Mouse (Mus musculus): ENCODE results near the gene Foxa1. TPM values are rescaled to one million over a fixed set of nuclear protein-coding genes. Genes with fewer than 3 reads are reported as not detected.

The Foxa1 gene
- 0.05 and 0.09 TPM in 2 replicates for polyA plus RNA-seq (2012; rRNA removed)

GRCm38 (mm10) chr12:57546415-57547201 lies at the start of gene Foxa1:
TSS of gene Foxa1 (minus strand) at chr12:57546916.

DNA sequence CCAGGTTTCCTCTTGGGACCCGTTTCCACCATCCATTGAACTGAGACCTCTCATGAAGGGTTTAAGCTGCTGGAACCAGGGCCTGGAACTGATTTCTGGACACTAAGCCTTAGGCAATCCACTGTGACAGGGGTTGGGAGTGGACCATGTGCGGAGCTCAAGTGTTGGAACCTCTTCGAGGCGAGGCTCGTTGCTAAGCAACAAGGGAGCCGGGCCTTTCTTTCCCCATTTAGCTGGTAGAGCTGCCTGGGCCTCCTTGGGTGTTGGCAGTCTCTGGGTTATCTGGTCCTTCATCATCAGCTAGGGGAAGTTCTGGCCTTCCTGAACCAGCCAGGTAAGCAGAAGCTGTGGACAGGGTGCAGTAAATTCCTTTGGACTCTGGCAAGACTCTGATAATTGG lies 17.2 kb upstream of the Foxa1 start, which contains the start of gene Ttc6:
Ttc6 (plus strand) TSS at position 205 of the 400 bp plus-strand sequence.

Other genes starting within 250 kb of the Foxa1 start
- not detected in 2 replicates for gene Ttc6, start 17.2 kb upstream of the Foxa1 start, polyA plus RNA-seq (2012; rRNA removed)

Data from ovary, adult 2 months (tissue).